Mouse (Mus musculus) erythroid progenitor cell, adult 5-6 weeks (primary cell): ENCODE measurements around the gene Zan. TPM values are rescaled to one million over a fixed set of nuclear protein-coding genes. Genes with fewer than 3 reads are reported as not detected.

ENCODE experiments used
- ATAC-seq: replicated peaks from 2 replicates; pipeline ENCODE4 v1.8.0; 2016; ENCODE audit warnings: moderate number of reproducible peaks, mild to moderate bottlenecking, moderate TSS enrichment, inconsistent platforms; ENCODE audit not compliant: poor library complexity, low FRiP score, severe bottlenecking
- total RNA-seq, 2 experiments: library from RNA; stranded (forward) in 1 of 2; stranded (reverse) in 1 of 2; fragments of 150-400 nt in 1 of 2; fragments of 186-747, 209-891 nt in 1 of 2; gene quantifications; 2 replicates each; pipeline versions ENCODE4 v1.2.3 to v1.2.4; 2015 to 2017; ENCODE audit warnings: low replicate concordance in 2 of 2

Gene Zan
- total RNA-seq, 2 experiments from 2014 or later, result not detected

- peak; percentile 86 for ATAC-seq
Measured at GRCm38 (mm10) chr5:137338256-137338655, 138.6 kb downstream of the Zan start.

- no peak for ATAC-seq
Measured at GRCm38 (mm10) chr5:137337190-137337589, 139.7 kb downstream of the Zan start.

- ATAC-seq, result no peak
Measured at GRCm38 (mm10) chr5:137335066-137335465, 141.8 kb downstream of the Zan start.

- ATAC-seq, result no peak
Measured at GRCm38 (mm10) chr5:137334317-137334716, 142.5 kb downstream of the Zan start.

- ATAC-seq, result peak; percentile 89
Measured at GRCm38 (mm10) chr5:137333512-137334174, 143.2 kb downstream of the Zan start, which contains the start of gene Slc12a9. TSS of gene Slc12a9 (minus strand) at chr5:137333597.

GRCm38 (mm10) chr5:137332857-137333511 lies 143.9 kb downstream of the Zan start:
- ATAC-seq, result no peak

- ATAC-seq, result no peak
Measured at GRCm38 (mm10) chr5:137330910-137331309, 146.0 kb downstream of the Zan start.

Other genes with a start within 250 kb of the Zan start
- gene Ache, start 189.5 kb downstream of the Zan start, total RNA-seq (2015; ENCODE audit: low replicate concordance), result 261 and 288 TPM in 2 replicates
- 159 and 175 TPM in 2 replicates for gene Ache, start 189.5 kb downstream of the Zan start, total RNA-seq (2017; ENCODE audit: low replicate concordance)
- gene Ufsp1, start 182.4 kb downstream of the Zan start, total RNA-seq (2015; ENCODE audit: low replicate concordance), result 50.8 and 61.2 TPM in 2 replicates
- gene Ufsp1, start 182.4 kb downstream of the Zan start, total RNA-seq (2017; ENCODE audit: low replicate concordance), result 27.8 and 30.2 TPM in 2 replicates
- gene Srrt, start 169.4 kb downstream of the Zan start, total RNA-seq (2015; ENCODE audit: low replicate concordance), result 235 and 247 TPM in 2 replicates
- gene Srrt, start 169.4 kb downstream of the Zan start, total RNA-seq (2017; ENCODE audit: low replicate concordance), result 557 and 577 TPM in 2 replicates
- gene Trip6, start 162.7 kb downstream of the Zan start, total RNA-seq (2015; ENCODE audit: low replicate concordance), result 1.4 TPM in 1 of 2 replicates, not detected in the other
- gene Trip6, start 162.7 kb downstream of the Zan start, total RNA-seq (2017; ENCODE audit: low replicate concordance), result 1.8 and 7.2 TPM in 2 replicates
- gene Slc12a9, start 143.5 kb downstream of the Zan start, total RNA-seq (2015; ENCODE audit: low replicate concordance), result 0.72 and 1.7 TPM in 2 replicates
- gene Slc12a9, start 143.5 kb downstream of the Zan start, total RNA-seq (2017; ENCODE audit: low replicate concordance), result 0.15 and 0.64 TPM in 2 replicates
- 0.42 TPM in 1 of 2 replicates, not detected in the other for gene Ephb4, start 127.0 kb downstream of the Zan start, total RNA-seq (2015; ENCODE audit: low replicate concordance)
- gene Ephb4, start 127.0 kb downstream of the Zan start, total RNA-seq (2017; ENCODE audit: low replicate concordance), result not detected in 2 replicates
- 2.9 and 23.5 TPM in 2 replicates for gene Pop7, start 25.5 kb upstream of the Zan start, total RNA-seq (2015; ENCODE audit: low replicate concordance)
- gene Pop7, start 25.5 kb upstream of the Zan start, total RNA-seq (2017; ENCODE audit: low replicate concordance), result 0.38 and 10.8 TPM in 2 replicates
- gene Gigyf1, start 41.5 kb upstream of the Zan start, total RNA-seq (2015; ENCODE audit: low replicate concordance), result 5.4 and 5.8 TPM in 2 replicates
- gene Gigyf1, start 41.5 kb upstream of the Zan start, total RNA-seq (2017; ENCODE audit: low replicate concordance), result 8.1 and 11.2 TPM in 2 replicates
- not detected in 2 replicates for gene Epo, start 56.2 kb upstream of the Zan start, total RNA-seq (2015; ENCODE audit: low replicate concordance)
- gene Epo, start 56.2 kb upstream of the Zan start, total RNA-seq (2017; ENCODE audit: low replicate concordance), result not detected in 2 replicates
- 253 and 262 TPM in 2 replicates for gene Gnb2, start 56.4 kb upstream of the Zan start, total RNA-seq (2015; ENCODE audit: low replicate concordance)
- 152 and 170 TPM in 2 replicates for gene Gnb2, start 56.4 kb upstream of the Zan start, total RNA-seq (2017; ENCODE audit: low replicate concordance)
- gene Actl6b, start 76.5 kb upstream of the Zan start, total RNA-seq (2015; ENCODE audit: low replicate concordance), result not detected in 2 replicates
- not detected in 2 replicates for gene Actl6b, start 76.5 kb upstream of the Zan start, total RNA-seq (2017; ENCODE audit: low replicate concordance)
- gene Tfr2, start 92.8 kb upstream of the Zan start, total RNA-seq (2015; ENCODE audit: low replicate concordance), result 44.9 and 62.0 TPM in 2 replicates
- gene Tfr2, start 92.8 kb upstream of the Zan start, total RNA-seq (2017; ENCODE audit: low replicate concordance), result 42.2 and 61.0 TPM in 2 replicates
- 36.9 and 44.3 TPM in 2 replicates for gene Mospd3, start 124.0 kb upstream of the Zan start, total RNA-seq (2015; ENCODE audit: low replicate concordance)
- gene Mospd3, start 124.0 kb upstream of the Zan start, total RNA-seq (2017; ENCODE audit: low replicate concordance), result 8.5 TPM in 1 of 2 replicates, not detected in the other
- 1.7 and 3.2 TPM in 2 replicates for gene Pcolce, start 136.7 kb upstream of the Zan start, total RNA-seq (2015; ENCODE audit: low replicate concordance)
- 1.0 TPM in 1 of 2 replicates, not detected in the other for gene Pcolce, start 136.7 kb upstream of the Zan start, total RNA-seq (2017; ENCODE audit: low replicate concordance)
- gene Fbxo24, start 151.9 kb upstream of the Zan start, total RNA-seq (2015; ENCODE audit: low replicate concordance), result not detected in 2 replicates
- gene Fbxo24, start 151.9 kb upstream of the Zan start, total RNA-seq (2017; ENCODE audit: low replicate concordance), result not detected in 2 replicates
- 46.9 and 75.0 TPM in 2 replicates for gene Lrch4, start 152.1 kb upstream of the Zan start, total RNA-seq (2015; ENCODE audit: low replicate concordance)
- gene Lrch4, start 152.1 kb upstream of the Zan start, total RNA-seq (2017; ENCODE audit: low replicate concordance), result 32.0 and 37.7 TPM in 2 replicates
- gene Gm20605, start 152.1 kb upstream of the Zan start, total RNA-seq (2015; ENCODE audit: low replicate concordance), result 17.3 and 25.2 TPM in 2 replicates
- 6.1 and 17.1 TPM in 2 replicates for gene Gm20605, start 152.1 kb upstream of the Zan start, total RNA-seq (2017; ENCODE audit: low replicate concordance)
- 62.5 and 94.1 TPM in 2 replicates for gene Sap25, start 164.3 kb upstream of the Zan start, total RNA-seq (2015; ENCODE audit: low replicate concordance)
- 7.7 and 15.9 TPM in 2 replicates for gene Sap25, start 164.3 kb upstream of the Zan start, total RNA-seq (2017; ENCODE audit: low replicate concordance)
- not detected in 2 replicates for gene Irs3, start 168.7 kb upstream of the Zan start, total RNA-seq (2015; ENCODE audit: low replicate concordance)
- not detected in 2 replicates for gene Irs3, start 168.7 kb upstream of the Zan start, total RNA-seq (2017; ENCODE audit: low replicate concordance)
- gene Agfg2, start 207.7 kb upstream of the Zan start, total RNA-seq (2015; ENCODE audit: low replicate concordance), result 91.4 and 101 TPM in 2 replicates
- gene Agfg2, start 207.7 kb upstream of the Zan start, total RNA-seq (2017; ENCODE audit: low replicate concordance), result 91.5 and 141 TPM in 2 replicates